Mouse (Mus musculus) forebrain, embryonic 15.5 days (tissue): Measurements from ENCODE around the gene Tmprss11c. TPM values are rescaled to one million over a fixed set of nuclear protein-coding genes. Genes with fewer than 3 reads are reported as not detected.
"Not testable (repeated sequence)": the region's sequence is repeated elsewhere in the genome, so short reads cannot be mapped to it uniquely, and the experiment has no call there.

Experiments used
- ATAC-seq: fragments of 200-750 bp; cut with Nextera tagmentation; replicated peaks from 2 replicates; pipeline ENCODE4 v1.8.0; 2017; ENCODE audit warnings: mild to moderate bottlenecking, moderate TSS enrichment, moderate library complexity
- H3K27ac ChIP-seq: fragments of 300-500 bp; sonication (generic); replicated peaks from 2 replicates; pipeline ENCODE4 v1.5.1; 2015; ENCODE audit warnings: mild to moderate bottlenecking, inconsistent platforms
- H3K27me3 ChIP-seq: fragments of 300-500 bp; sonication (generic); 2 replicates; pipeline ENCODE4 v1.6.1; 2015; ENCODE audit warnings: inconsistent platforms
- H3K36me3 ChIP-seq: fragments of 300-500 bp; sonication (generic); 2 replicates; pipeline ENCODE4 v1.6.1; 2015; ENCODE audit warnings: mild to moderate bottlenecking, inconsistent platforms
- H3K4me1 ChIP-seq: fragments of 300-500 bp; sonication (generic); 2 replicates; pipeline ENCODE4 v1.6.1; 2015; ENCODE audit warnings: inconsistent platforms
- H3K4me2 ChIP-seq: fragments of 300-500 bp; sonication (generic); replicated peaks from 2 replicates; pipeline ENCODE4 v1.6.1; 2015; ENCODE audit warnings: mild to moderate bottlenecking, inconsistent platforms
- H3K4me3 ChIP-seq: fragments of 300-500 bp; sonication (generic); 2 replicates; pipeline ENCODE4 v1.5.1; 2015; ENCODE audit warnings: mild to moderate bottlenecking, inconsistent platforms
- H3K9ac ChIP-seq: fragments of 300-500 bp; sonication (generic); replicated peaks from 2 replicates; pipeline ENCODE4 v1.6.1; 2015; ENCODE audit warnings: mild to moderate bottlenecking, inconsistent platforms
- H3K9me3 ChIP-seq: fragments of 300-500 bp; sonication (generic); 2 replicates; pipeline ENCODE4 v1.6.1; 2016; ENCODE audit warnings: inconsistent platforms
- WGBS: fragments of 180-500 bp; shearing (Covaris S2); methylation state at CpG from one replicate; pipeline ENCODE4 v1.1.7; 2015; ENCODE audit warnings: mixed read lengths; 5-methylcytosine and 5-hydroxymethylcytosine counted together
- polyA plus RNA-seq: library from polyadenylated mRNA; unstranded; fragments of >200 nt; fragmentation: Nextera tagmentation; extraction: Ambion mirVana; gene quantifications from 2 replicates; pipeline ENCODE4 v1.2.1, GENCODE M21; 2015

Gene Tmprss11c
- not detected in 2 replicates for polyA plus RNA-seq

GRCm38 (mm10) chr5:86289208-86289607, at the start of gene Tmprss11c:
TSS of gene Tmprss11c (minus strand) at chr5:86289308.
- H3K9me3 ChIP-seq, result no peaks in the 10 kb centered on the region
- no peak within 1 kb of the TSS for H3K9ac ChIP-seq
- no peak within 1 kb of the TSS for H3K4me2 ChIP-seq
- no peaks in the 10 kb centered on the region for H3K36me3 ChIP-seq
- H3K4me1 ChIP-seq, result no peaks in the 10 kb centered on the region
- H3K27me3 ChIP-seq, result no peaks in the 10 kb centered on the region
- no peak within 1 kb of the TSS for H3K27ac ChIP-seq
- ATAC-seq, result no peak
- 86% methylated on average over 4 of the region's 4 CpGs for WGBS
- H3K4me3 ChIP-seq, result no peak within 1 kb of the TSS

DNA sequence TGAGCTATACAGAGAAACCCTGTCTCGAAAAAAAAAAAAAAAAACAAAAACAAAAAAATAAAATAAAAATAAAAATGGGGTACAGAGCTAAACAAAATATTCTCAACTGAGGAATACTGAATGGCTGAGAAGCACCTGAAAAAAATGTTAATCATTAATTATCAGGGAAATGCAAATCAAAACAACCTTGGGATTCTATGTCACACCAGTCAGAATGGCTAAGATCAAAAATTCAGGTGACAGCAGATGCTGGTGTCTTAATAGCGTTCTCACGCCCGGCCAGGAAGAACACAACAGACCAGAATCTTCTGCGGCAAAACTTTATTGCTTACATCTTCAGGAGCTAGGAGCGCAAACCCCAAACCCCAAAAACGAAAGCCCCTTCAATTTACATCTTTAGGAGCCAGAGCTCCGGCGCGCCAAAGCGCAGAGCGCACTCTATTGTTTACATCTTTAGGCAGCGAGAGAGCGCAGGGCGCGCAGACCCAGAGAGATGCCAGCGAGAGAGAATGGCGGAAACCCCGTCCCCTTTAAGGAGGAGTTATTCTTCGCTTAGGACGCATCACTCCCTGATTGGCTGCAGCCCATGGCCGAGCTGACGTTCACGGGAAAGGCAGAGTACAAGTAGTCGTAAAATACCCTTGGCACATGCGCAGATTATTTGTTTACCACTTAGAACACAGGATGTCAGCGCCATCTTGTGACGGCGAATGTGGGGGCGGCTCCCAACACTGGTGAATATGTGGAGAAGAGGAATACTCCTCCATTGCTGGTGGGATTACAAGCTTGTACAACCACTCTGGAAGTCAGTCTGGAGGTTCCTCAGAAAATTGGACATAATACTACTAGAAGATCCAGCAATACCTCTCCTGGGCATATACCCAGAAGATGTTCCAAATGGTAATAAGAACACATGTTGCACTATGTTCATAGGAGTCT, 29.2 kb upstream of the Tmprss11c start:
- H3K4me1 ChIP-seq, H3K27me3 ChIP-seq, H3K36me3 ChIP-seq, H3K27ac ChIP-seq, H3K9me3 ChIP-seq: not testable (repeated sequence)
- ATAC-seq, result peak; percentile 94
- 48% methylated on average over 30 of the region's 30 CpGs for whole genome bisulfite sequencing
- Histone ChIP-seq H3K4me2 (peak overlapping the region; percentile 37), H3K4me3 (peak overlapping the region; percentile 43), H3K9ac (peak overlapping the region; percentile 43)

GRCm38 (mm10) chr5:86306116-86306515, 17.0 kb upstream of the Tmprss11c start:
- Histone ChIP-seq H3K9me3 (no peaks in the 10 kb centered on the region), H3K27me3 (no peaks in the 10 kb centered on the region), H3K36me3 (no peaks in the 10 kb centered on the region), H3K4me3 (no peak overlapping the region), H3K27ac (no peak overlapping the region), H3K4me2 (no peak overlapping the region), H3K9ac (no peak overlapping the region), H3K4me1 (no peaks in the 10 kb centered on the region)
- WGBS, result 74% methylated on average over 5 of the region's 5 CpGs
- ATAC-seq, result no peak

GRCm38 (mm10) chr5:86303877-86304276, 14.8 kb upstream of the Tmprss11c start:
- no peaks in the 10 kb centered on the region for H3K27me3 ChIP-seq
- no peak overlapping the region for H3K27ac ChIP-seq
- no peak for ATAC-seq
- no peak overlapping the region for H3K4me3 ChIP-seq
- H3K9ac ChIP-seq, result no peak overlapping the region
- H3K9me3 ChIP-seq, result no peaks in the 10 kb centered on the region
- WGBS, result 86% methylated on average over 8 of the region's 8 CpGs
- H3K4me2 ChIP-seq, result no peak overlapping the region
- no peaks in the 10 kb centered on the region for H3K4me1 ChIP-seq
- no peaks in the 10 kb centered on the region for H3K36me3 ChIP-seq

DNA sequence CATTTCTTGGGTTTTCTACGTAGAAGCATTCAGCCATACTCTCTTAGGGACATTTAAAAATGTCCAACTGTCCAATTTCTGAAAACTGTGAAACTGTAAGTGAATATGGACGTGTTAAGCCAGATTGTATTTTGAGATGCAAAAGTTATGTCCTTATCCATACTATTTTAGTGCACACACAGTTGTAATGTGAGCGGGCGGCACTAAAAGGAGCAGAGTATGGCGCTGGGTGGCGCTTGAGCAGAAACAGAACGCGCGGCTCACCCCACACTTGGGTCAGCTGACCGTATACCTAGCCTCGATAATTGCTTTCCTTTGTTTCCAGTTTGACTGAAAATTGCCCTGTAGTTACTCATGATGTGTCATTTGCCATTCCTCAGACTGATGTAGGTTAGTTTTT, 42.5 kb downstream of the Tmprss11c start:
- Histone ChIP-seq H3K4me1 (no peaks in the 10 kb centered on the region), H3K4me3 (no peak overlapping the region), H3K36me3 (no peaks in the 10 kb centered on the region), H3K27me3 (no peaks in the 10 kb centered on the region), H3K4me2 (no peak overlapping the region), H3K27ac (no peak overlapping the region), H3K9me3 (no peaks in the 10 kb centered on the region), H3K9ac (no peak overlapping the region)
- ATAC-seq, result no peak
- WGBS, result 93% methylated on average over 11 of the region's 11 CpGs

- H3K4me2 ChIP-seq, result no peak overlapping the region
- H3K9me3 ChIP-seq, result no peaks in the 10 kb centered on the region
- H3K27me3 ChIP-seq, result no peaks in the 10 kb centered on the region
- no peaks in the 10 kb centered on the region for H3K36me3 ChIP-seq
- no peak overlapping the region for H3K27ac ChIP-seq
- H3K4me1 ChIP-seq, result no peaks in the 10 kb centered on the region
- no peak overlapping the region for H3K4me3 ChIP-seq
- no peak overlapping the region for H3K9ac ChIP-seq
- WGBS, result 65% methylated on average over 1 of the region's 1 CpGs
- no peak for ATAC-seq
Observed at GRCm38 (mm10) chr5:86244880-86245279, 44.2 kb downstream of the Tmprss11c start.

DNA sequence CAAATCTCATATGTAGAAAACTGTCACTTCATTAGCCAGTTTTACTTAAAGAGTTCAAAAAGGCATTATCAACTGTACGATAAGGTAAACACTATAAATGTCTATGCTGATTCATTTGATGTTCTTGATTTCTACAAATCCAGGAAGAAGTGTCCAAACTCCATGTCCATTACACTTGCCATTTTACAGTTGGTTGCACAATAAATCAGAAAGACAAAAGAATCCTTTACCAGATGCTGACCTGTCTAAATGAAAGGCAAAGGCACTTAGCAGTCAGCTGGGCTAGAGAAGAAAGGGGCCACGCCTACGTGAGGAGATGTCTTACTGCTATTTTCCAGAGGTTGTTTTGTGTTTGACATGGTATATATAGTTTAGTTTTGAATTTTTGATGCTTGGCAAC, 44.8 kb downstream of the Tmprss11c start:
- no peaks in the 10 kb centered on the region for H3K9me3 ChIP-seq

DNA sequence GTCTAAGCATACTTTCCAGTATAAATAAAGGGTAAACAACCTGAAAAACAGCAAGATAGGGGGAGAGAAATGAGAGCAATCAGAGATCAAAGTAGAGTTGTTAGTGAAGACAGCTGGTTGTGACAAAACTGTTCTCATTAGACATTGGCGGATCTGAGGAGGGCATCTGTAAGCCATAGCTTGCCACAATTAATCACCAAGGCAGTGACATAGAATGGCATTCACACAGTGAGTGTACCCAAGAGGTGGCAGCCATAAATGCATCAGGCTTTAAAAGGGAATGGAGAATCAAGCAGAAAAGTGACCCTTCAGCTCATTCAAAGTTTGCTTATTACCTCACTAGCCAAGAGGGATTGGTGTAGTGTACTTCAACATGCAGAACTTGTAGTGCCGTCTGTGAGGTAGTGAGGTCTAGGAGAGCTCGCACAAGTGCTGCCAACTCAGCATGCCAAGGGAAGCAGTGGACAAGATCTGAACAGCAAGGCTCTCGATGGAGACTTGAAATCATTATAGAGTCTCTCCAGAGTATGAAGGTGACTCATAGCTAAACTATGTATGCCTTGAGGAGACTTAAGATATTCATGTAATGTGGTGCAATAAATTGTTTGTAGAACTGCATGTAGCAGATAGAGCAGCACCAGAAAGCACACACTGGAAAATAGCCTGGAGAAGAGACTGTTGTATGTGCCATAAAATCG, 61.8 kb downstream of the Tmprss11c start:
- ATAC-seq, result peak; percentile 63
- Histone ChIP-seq H3K27me3 (no peaks in the 10 kb centered on the region), H3K27ac (no peak overlapping the region), H3K9ac (no peak overlapping the region), H3K36me3 (no peaks in the 10 kb centered on the region), H3K4me3 (no peak overlapping the region), H3K4me1 (no peaks in the 10 kb centered on the region), H3K9me3 (no peaks in the 10 kb centered on the region), H3K4me2 (no peak overlapping the region)
- WGBS, result 73% methylated on average over 5 of the region's 5 CpGs

More for the DNA sequence above, 44.8 kb downstream of the Tmprss11c start:
- Histone ChIP-seq H3K27me3 (no peaks in the 10 kb centered on the region), H3K4me3 (no peak overlapping the region), H3K9ac (no peak overlapping the region), H3K4me1 (no peaks in the 10 kb centered on the region), H3K4me2 (no peak overlapping the region), H3K36me3 (no peaks in the 10 kb centered on the region), H3K27ac (no peak overlapping the region)
- 84% methylated on average over 3 of the region's 3 CpGs for WGBS
- no peak for ATAC-seq

DNA sequence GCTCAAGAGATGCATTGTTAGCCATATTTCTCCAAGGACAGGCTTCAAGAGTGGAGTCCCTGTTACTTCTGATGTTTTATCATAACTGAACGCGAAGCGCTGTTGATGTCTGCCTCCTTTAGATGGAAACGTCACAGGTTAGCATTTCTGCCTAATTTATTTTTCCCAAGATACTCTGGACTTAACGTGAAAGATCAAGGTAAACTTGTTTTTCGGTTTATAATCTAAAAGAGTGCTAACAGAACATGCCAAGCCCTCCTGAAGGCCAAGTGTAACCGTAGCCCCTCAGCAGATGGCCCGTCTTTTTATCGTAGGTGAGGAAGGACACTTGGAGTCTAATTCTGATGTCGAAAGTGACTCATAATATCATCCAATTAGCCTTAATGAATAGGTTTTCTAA, 91.3 kb downstream of the Tmprss11c start, which contains the start of gene Gnrhr:
Gene Gnrhr, minus strand, starts transcription at position 101 of the 400 bp plus-strand sequence.
- Histone ChIP-seq H3K4me2 (no peak within 1 kb of the TSS), H3K4me3 (no peak within 1 kb of the TSS), H3K4me1 (no peaks in the 10 kb centered on the region), H3K27ac (no peak within 1 kb of the TSS), H3K27me3 (no peaks in the 10 kb centered on the region), H3K36me3 (no peaks in the 10 kb centered on the region), H3K9me3 (no peaks in the 10 kb centered on the region), H3K9ac (no peak within 1 kb of the TSS)
- WGBS, result 89% methylated on average over 10 of the region's 10 CpGs
- no peak for ATAC-seq

DNA sequence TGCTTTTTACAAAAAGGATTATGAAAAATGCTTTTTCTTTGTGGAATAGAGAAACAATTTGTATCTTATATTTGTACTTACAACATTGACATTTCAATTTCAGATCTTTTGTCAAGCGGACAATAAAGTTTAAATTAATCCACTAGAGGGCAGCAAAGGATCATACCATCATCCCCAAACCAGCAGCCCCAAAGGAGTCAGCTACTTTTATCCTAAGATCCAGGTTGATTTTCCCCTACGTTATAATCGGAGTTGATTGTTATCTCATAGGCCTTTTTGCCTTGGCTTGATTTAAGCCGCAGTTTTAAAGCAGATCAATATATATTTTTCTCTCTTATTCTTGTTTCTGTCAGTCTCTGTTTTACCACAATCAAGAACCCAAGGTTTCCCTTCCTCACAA, 97.8 kb downstream of the Tmprss11c start:
- ATAC-seq, result peak; percentile 69; the same call in 1 of the 2 replicates
- H3K9ac ChIP-seq, result no peak overlapping the region
- H3K9me3 ChIP-seq, result no peaks in the 10 kb centered on the region
- no peaks in the 10 kb centered on the region for H3K36me3 ChIP-seq
- no peak overlapping the region for H3K27ac ChIP-seq
- no peaks in the 10 kb centered on the region for H3K27me3 ChIP-seq
- 20% methylated on average over 4 of the region's 4 CpGs for WGBS
- H3K4me1 ChIP-seq, result no peaks in the 10 kb centered on the region
- no peak overlapping the region for H3K4me2 ChIP-seq
- no peak overlapping the region for H3K4me3 ChIP-seq

- H3K36me3 ChIP-seq, result no peaks in the 10 kb centered on the region
- no peak overlapping the region for H3K4me2 ChIP-seq
- no peaks in the 10 kb centered on the region for H3K4me1 ChIP-seq
- no peak overlapping the region for H3K4me3 ChIP-seq
- 24% methylated on average over 5 of the region's 5 CpGs for WGBS
- H3K27me3 ChIP-seq, result no peaks in the 10 kb centered on the region
- peak; percentile 54; the same call in 1 of the 2 replicates for ATAC-seq
- H3K9me3 ChIP-seq, result no peaks in the 10 kb centered on the region
- no peak overlapping the region for H3K9ac ChIP-seq
- H3K27ac ChIP-seq, result no peak overlapping the region
Observed at GRCm38 (mm10) chr5:86190770-86191169, 98.3 kb downstream of the Tmprss11c start.

DNA sequence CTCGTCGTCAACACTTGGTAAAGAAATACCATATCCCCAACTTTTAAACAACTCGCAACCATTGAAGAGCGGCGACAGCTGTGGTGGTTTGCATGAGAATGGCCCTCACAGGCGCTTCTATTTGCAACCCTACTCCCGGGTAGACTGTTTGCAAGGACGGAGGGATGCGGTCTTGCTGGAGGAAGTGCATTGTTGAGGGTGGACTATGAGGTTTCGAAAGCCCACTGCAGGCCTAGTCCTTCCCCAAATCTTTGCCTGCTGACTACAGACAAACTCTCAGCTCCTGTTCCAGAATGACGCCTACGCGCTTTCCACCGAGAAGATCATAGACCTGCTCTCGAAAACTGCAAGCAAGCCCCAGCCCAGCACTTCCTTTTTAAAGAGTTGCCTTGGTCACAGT, 98.8 kb downstream of the Tmprss11c start:
- no peak overlapping the region for H3K4me2 ChIP-seq
- H3K4me3 ChIP-seq, result no peak overlapping the region
- no peaks in the 10 kb centered on the region for H3K36me3 ChIP-seq
- no peaks in the 10 kb centered on the region for H3K27me3 ChIP-seq
- H3K9ac ChIP-seq, result no peak overlapping the region
- H3K9me3 ChIP-seq, result no peaks in the 10 kb centered on the region
- ATAC-seq, result no peak
- H3K27ac ChIP-seq, result no peak overlapping the region
- WGBS, result 53% methylated on average over 15 of the region's 15 CpGs
- H3K4me1 ChIP-seq, result no peaks in the 10 kb centered on the region
